Mouse (Mus musculus) gastrocnemius, adult 18-20 months (tissue): ENCODE measurements at regions not wholly inside any gene's neighbourhood (a gene's known extent, or its start where the extent isn't known, plus 50 kb on each side); places are given as distances from the start of the nearest gene placed in this dataset.

ENCODE experiments used
- DNase-seq: peaks from one replicate; pipeline ENCODE4 v3.0.0; 2021; ENCODE audit warnings: low spot score

- DNase-seq = no peak
These were observed 227.7 kb upstream of the Vstm2b start for GRCm38 (mm10) chr7:40670401-40670800.

GRCm38 (mm10) chr7:40671068-40671467 lies 227.1 kb upstream of the Vstm2b start:
- no peak for DNase-seq

DNA sequence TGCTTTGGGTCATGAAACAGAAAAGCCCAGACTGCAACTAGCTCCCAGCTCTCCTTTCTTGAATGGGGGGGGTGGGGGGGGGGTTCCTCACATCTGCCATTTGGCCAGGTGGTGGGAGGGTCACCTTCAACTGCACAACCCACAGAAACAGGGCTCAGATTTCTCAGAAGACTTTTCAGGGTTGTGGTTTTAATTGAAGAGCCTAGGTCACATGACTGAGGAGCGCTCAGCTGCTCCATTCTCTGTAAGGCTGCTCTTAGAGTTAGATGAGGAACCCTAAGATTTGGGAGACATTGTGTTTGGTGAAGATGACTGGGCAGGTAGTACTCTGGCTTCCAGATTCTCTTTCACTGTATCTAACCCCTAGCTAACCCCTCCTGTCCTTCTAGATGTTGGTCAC lies 225.8 kb upstream of the Vstm2b start:
- no peak for DNase-seq

- no peak for DNase-seq
These were observed 223.7 kb upstream of the Vstm2b start for GRCm38 (mm10) chr7:40674397-40674796.

DNA sequence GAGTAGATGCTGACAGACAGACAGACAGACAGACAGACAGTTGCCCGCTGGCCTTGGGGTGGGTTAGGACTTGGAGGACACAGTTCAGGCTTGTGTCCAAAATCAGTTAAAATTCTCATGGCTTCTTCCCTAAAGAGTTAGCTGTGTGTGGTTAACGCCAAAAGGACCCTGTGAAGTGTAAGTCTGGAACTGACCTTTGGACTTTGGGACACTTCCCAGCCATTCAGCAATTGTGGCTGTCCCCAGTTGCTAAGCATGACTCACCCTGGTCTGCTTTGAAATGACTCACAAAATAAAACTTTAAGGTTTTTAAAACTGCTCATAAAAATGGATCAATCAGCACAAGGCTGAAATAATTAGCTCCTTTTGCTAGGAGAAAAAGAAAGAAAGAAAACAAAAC lies 220.5 kb upstream of the Vstm2b start:
- peak; percentile 8 for DNase-seq

GRCm38 (mm10) chr7:40680567-40680966 lies 217.6 kb upstream of the Vstm2b start:
- DNase-seq = no peak

DNA sequence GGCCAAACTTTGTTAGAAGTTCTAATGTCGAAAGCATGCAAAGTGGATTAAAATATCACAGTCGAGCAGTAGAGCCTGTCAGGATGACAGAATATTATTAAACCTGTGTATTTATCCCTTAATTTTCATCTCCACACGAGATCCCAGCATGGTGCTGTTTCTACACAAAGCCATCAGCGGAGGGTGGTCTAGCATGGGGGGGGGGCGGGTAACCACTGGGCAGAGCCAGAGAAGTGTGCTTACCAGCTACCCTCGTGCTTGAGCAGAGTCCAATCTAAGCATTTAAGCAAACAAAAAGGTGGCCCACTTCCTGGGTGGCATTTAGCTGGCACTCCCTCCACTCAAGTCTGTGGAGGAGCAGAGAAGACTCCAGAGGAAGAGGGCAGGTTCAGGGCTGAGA lies 217.1 kb upstream of the Vstm2b start:
- DNase-seq = no peak

DNA sequence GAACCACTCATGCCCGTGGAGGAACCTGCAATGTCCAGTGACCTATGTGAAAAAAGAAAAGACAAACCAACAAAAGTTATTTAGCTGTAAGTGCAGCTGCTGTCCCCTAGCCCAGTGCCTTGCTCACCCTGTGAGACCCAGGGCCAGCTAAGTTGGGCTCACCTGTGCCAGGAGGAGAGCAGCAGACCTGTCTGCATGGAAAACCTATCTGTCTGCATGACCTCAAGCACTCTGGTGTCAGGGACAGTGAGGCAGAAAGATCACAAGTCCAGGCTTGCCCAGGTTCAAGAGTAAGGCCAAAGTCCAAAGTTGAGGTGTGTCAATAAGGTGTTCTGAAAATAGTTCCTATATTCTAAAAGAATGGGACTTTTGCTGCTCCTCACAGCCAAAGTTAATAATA lies 215.0 kb upstream of the Vstm2b start:
- no peak for DNase-seq

DNA sequence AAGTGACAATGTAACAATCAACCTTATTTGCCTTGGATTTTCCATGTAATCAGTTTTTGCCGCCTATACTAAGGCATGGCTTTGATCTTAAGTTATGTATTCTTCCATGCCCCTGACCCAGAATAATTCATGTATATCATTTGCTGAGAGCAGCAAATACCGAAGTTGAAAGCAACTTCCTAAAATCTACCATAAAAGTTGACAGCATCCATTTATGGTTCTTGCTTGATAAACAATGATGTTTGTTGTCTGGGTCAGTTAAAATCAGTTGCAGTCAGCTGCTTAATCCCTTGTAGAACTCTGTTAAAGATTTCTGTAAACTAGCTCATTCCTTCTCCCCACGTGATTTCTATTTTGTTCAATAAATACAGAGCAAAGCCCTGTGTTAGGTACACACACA lies 214.5 kb upstream of the Vstm2b start:
- no peak for DNase-seq

DNA sequence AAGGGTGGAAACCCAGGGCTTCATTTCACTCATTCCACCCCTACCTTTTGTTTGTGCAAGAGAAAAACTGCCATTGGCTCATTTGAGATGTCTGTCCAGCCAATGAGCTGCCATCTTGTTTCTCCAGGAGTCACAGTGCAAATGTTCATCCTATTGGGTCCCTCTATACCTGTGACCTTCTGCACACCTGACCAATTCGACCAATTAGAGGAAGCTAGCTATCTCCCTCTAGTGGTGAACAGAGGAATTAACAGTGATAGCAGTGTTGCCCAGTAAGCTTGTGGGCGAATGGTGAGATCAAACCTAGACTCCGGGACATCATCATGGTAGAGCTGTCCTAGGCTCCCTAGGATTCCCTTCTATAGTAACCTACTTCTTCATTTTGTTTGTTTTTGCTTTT lies 211.1 kb upstream of the Vstm2b start:
- no peak for DNase-seq

GRCm38 (mm10) chr7:40688546-40688945 lies 209.6 kb upstream of the Vstm2b start:
- DNase-seq = peak; percentile 40

DNA sequence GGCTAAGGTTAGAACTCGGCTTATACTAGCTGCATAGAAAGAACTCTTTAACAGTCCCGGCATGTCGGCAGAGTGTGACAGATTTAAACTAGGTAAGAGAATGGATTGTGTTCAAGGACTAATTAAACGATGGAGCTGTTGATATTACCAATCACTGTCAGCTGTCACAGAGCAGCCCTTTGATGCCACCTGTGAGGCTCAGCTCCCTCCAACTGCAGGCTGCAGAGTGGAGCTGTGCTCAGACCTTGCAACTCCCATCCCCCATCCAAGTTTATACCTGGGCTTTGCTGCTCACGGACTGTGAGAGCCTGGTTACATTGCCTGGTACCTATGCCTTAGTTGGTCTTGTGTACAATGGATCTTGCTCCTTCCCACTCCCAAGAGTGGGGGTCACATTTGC lies 204.4 kb upstream of the Vstm2b start:
- no peak for DNase-seq

DNA sequence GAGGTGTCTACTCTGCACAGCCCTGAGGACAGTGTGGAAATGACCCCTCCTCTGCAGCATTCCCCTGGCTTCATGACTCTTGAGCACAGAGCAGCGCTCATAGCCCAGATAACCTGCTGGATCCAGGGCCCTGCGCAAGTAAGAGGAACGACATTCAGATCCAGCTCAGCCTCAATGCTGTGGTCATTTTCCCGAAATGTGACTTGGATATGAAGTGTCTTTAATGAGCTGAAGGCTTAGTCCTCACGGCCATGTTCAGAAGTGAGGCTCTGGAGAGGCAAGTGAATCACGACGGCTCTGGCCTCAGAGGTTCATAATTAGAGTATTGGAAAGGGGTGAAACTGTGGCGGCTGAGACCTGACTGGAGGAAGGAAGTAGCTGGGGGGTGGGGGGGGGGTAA lies 200.6 kb upstream of the Vstm2b start:
- DNase-seq = no peak

DNA sequence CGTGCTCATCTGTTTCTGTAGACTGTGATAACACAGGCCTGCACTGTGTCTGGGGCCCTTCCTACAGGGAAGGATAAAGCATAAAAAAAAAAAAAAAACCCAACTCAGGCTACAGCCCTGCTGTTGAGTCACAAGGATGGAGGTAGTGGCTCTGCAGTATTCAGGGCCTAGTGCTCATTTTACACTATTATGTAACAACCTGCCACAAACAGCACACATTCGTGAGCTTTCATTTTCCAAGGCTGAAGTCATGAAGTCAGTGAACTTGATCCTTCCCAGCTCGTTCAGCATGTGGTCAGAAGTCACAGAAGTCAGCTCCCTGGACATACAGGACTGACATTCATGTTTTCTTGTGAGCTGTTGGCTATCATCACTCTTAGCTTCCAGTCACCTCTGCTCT lies 199.8 kb upstream of the Vstm2b start:
- DNase-seq = peak; percentile 5

- DNase-seq = no peak
These were observed 198.5 kb upstream of the Vstm2b start for GRCm38 (mm10) chr7:40699633-40700032.

- no peak for DNase-seq
These were observed 197.5 kb upstream of the Vstm2b start for GRCm38 (mm10) chr7:40700656-40701055.

- DNase-seq = peak; percentile 73
These were observed 195.7 kb upstream of the Vstm2b start for GRCm38 (mm10) chr7:40702191-40703045.

GRCm38 (mm10) chr7:40708231-40708630 lies 189.9 kb upstream of the Vstm2b start:
- no peak for DNase-seq

GRCm38 (mm10) chr7:40717991-40718390 lies 180.1 kb upstream of the Vstm2b start:
- no peak for DNase-seq

GRCm38 (mm10) chr7:40736971-40737468 lies 161.1 kb upstream of the Vstm2b start:
- no peak for DNase-seq

- no peak for DNase-seq
These were observed 160.6 kb upstream of the Vstm2b start for GRCm38 (mm10) chr7:40737496-40737895.

DNA sequence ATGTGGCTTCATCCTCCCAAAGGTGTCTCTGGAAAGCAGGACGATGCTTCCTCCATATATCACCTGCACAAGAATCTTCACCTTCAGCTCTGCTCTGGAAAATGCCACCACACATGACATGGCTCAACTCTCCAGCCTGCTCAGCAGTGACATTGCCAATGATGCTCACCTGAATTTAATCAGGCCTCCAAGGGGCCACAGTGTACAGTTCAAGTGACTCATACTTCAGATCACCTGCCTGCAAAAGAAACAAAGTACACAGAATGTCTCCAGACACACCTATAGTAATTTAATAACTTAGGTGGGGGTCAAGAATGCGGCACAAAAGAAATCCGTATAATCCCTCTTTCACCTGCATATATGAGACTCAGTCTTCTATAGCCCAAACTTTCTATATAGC lies 160.0 kb upstream of the Vstm2b start:
- DNase-seq = no peak

DNA sequence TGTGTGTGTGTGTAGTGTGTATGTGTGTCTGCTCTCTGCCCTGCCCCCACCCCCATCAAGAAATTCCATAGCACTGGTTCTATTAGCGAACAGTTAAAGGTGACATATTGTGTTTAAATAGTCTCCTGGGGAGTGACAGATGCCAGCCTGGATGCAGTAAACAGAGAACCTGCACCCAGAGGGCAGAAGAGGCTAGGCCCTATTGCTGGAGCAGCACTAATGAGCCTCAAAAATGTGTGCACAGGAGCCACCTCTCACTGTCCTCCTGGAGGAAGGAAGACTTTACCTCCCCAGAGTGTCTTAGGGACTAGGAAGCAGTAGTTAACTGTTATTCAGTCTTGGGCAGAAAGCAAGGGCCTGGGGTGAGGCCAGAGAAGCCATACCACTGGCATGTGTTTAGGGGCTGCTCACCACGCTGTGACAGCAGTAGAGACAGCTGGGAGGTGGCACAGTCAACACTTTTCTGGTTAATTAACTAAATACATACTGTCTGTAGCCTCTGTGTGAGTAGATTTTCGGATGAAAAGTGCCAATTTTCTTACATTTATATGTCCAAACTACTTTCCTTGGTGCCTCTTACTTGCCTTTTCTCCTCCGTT lies 155.5 kb upstream of the Vstm2b start:
- no peak for DNase-seq
